Mouse (Mus musculus) c-Kit-negative CD71-positive TER-119-positive erythroid progenitor cells, embryonic 14.5 days (primary cell): ENCODE measurements around the gene Eif1ad.
"Not testable (repeated sequence)": the region's sequence is repeated elsewhere in the genome, so short reads cannot be mapped to it uniquely, and the experiment has no call there.

Experiments
- DNase-seq: peaks from one replicate; pipeline ENCODE4 v3.0.0-alpha.2; 2013; ENCODE audit warnings: low read depth, low spot score

Eif1ad gene

DNA sequence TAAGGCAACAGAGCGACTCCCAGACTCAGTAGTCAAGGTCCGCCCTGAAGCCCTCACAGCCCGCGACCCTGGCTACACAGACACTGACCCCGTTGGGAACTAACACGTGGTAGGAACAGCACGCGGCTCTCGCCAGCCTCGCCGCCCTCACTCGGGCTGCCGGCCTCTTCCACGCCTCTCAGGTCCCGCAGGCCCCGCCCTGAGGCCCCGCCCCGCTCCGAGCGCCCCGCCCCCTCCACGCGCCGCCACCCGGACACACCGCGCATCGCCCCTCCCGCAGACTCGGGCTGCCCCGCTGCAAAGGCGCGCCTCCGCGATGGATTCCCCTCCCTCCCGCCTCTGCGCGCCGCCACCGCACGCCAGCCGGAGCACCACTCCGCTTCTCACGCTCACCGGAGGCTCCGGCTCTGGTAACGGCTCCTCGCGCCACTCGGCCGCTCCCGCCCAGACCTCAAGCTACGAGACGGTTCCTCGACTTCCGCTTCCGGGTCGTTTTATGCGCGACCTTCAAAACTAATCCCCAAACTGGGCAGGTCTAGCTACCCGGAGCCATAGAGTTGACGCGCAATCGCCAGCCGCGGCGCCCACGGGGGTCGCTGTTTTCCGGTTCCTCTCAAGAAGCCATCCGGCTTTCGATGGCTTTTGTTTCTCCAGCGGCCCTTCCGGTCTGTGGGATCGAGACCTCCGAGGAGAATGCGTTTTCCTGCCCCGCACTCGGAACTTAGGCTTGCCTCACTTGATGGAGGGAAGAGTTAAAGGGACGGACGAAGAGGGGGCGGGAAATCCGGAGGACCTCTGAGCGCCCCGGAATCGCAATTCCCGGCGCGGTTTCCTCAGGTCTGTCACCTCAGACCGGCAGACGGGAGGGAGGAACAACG is at the start of gene Eif1ad:
Eif1ad (plus strand) TSS at position 567 of the 878 bp plus-strand sequence.
- DNase-seq, result peak; percentile 95

DNA sequence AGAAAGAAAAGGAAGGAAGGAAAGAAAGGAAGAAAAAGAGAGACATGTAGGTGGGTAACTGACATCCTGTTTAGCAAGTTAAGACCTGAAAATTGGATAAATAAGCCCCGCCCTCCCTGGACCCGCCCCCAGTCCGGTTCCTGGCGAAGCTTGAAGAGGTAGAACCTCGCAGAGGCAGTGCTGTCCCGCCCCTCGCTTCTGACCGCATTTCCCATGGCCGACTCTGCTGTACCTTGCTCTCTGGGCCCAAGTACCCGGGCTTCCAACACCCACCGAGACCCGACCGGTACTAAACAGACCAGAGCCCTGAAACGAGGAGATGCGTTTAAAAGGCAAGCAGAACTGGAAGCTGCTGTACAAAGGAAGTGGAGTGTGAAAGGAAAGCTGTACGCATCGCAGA is 42.7 kb upstream of the Eif1ad start:
- no peak for DNase-seq

DNA sequence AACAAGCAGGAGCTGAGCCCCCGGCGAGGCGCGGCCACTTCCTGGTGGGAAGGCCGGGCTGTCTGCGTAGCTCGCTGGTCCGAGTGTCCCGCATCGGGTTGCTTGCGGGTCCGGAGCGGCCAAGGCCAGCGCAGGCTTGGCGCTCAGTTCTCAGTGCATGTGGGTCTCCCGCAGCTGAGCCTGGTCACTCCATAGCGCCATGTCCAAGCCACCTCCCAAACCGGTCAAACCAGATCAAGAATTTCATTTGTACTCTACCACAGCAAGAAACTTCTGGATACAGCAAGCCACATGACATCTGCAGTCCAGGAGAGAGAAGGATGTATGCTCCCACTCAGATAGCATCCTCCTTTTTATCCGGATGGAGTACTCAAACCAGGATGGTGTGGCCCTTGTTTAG is 38.6 kb upstream of the Eif1ad start:
- DNase-seq, result no peak

DNA sequence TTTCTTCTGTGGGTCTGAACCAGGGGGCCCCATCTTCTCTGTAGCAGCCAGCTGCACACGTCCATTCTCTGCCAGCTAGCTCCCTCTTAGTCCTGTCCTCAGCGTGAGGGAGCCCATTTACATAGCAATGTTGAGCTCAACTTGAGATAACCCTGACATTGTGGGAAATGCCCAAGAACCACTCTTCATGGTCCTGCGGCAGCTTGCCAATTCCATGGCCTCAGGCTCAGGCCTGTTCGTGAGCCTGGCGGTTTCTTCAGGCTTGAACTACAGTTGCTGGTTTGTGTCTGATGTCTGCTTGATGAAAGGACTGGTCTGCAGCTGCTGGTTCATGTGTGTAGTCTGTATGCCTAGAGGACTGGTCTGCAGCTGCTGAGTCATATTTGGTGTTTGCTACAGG is 31.8 kb upstream of the Eif1ad start:
- DNase-seq, result no peak

DNA sequence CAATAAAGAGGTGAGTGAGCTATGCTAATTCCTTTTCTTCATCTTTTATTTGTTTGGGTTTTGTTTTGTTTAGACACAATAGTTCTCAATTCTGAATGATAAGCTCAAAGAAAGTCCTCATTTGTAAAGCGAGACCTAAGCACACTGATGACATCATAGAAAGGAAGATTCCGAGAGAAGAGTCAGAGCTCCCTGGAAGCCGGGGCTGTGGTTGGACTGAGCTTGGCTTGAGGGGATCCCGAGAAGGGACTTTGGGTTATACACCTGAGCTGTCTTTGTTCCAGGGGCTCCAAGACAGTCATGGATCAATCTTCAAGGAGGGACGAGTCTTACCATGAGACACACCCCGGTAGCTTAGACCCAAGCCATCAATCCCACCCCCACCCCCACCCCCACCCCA is 31.1 kb upstream of the Eif1ad start, which contains the start of gene Catsper1:
Catsper1 (plus strand) TSS at position 301 of the 400 bp plus-strand sequence.
- no peak for DNase-seq

DNA sequence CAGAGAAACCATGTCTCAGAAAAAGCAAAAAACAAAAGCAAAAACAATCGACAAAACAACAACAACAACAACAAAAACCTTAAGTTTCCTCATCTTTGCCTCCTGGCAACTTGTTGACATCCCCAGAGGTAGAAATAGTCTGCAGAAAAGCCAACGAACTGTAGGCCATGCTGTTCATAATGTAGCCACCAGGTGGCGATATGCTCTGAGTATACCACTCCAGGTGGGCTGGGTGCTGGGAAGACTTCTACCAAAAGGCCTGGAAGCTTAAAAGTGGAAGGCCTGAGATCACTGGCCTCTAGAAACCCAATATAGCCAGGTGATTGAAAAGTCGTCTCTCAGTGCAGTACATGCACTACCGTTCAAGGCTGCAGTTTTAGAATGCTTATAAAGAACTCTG is 28.6 kb upstream of the Eif1ad start:
- DNase-seq, result peak; percentile 54

DNA sequence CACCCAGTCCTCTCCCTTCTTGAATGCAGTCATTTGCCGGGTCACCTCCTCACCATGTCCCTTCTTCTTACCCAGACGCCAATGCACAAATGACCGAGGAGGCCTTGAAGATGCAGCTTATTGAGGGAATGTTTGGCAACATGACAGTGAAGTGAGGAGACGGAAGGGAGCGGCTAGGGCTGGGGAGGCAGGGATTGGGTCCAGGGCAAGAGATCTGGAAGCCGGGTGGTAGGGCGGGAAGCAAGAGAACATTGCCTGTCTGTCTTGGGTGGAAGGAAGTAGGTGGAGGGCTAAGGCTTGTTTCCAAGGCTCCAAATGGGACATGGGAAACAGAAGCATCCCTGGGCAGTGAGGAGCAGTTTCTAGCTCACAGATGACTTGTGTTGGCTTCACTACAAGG is 25.2 kb upstream of the Eif1ad start:
- DNase-seq, result no peak

DNA sequence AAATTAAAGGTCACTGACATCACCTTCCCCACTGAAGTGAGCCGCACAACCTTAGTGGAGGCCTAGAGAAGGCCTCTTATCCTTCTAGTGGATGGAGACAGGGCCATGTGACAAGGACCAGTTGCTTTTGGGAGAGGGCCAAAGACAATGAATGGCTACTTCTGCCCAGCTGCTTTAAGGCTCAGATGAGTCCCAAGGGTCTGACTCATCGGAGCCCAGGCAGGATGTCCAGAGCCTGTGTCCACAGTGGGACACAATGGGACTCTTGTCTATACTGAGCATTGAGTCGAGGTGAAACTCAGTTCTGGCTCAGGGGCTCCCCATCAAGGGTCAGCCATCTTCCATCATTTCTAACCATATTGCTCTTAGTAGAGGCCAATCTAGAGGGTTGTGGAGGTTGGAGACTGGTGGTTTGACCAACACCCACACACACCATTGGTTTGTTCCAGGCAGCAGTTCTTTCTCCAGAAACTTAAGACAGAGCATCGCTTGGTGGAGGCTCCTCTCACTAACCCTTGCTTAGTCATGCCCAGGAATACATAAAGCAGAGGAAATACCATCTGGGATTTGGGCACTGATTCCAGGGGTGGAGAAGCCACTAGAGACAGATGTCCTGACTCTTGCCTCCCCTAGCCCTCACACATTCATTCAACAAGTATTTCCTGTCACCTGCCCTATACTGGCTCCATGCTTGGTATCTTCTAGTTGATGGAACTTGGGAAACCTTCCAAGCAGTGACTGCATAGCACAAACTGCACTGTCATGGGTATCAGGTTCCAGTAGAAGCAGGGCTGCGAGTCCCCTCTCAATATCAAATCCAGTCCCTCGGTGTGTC is 21.0 kb upstream of the Eif1ad start:
- no peak for DNase-seq

DNA sequence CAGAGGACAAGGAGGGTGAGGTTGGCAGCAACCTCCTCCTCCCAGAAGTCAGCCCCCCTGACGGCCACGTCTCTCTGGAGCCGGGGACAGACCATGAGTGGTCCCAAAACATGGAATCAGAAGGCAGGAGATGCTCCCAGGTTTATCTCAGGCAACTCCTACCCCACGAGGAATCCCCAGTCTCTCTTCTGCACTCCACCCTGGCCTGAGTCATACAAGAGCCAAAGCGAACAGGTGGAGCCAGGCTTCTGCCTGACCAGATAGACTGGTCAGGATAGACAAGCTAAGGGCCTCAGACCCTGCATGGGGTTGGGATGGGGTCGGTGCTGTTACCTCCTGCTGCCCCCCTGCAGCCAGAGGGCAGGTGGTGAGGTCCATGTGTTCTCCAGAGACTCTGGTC is 18.5 kb upstream of the Eif1ad start:
- DNase-seq, result no peak

DNA sequence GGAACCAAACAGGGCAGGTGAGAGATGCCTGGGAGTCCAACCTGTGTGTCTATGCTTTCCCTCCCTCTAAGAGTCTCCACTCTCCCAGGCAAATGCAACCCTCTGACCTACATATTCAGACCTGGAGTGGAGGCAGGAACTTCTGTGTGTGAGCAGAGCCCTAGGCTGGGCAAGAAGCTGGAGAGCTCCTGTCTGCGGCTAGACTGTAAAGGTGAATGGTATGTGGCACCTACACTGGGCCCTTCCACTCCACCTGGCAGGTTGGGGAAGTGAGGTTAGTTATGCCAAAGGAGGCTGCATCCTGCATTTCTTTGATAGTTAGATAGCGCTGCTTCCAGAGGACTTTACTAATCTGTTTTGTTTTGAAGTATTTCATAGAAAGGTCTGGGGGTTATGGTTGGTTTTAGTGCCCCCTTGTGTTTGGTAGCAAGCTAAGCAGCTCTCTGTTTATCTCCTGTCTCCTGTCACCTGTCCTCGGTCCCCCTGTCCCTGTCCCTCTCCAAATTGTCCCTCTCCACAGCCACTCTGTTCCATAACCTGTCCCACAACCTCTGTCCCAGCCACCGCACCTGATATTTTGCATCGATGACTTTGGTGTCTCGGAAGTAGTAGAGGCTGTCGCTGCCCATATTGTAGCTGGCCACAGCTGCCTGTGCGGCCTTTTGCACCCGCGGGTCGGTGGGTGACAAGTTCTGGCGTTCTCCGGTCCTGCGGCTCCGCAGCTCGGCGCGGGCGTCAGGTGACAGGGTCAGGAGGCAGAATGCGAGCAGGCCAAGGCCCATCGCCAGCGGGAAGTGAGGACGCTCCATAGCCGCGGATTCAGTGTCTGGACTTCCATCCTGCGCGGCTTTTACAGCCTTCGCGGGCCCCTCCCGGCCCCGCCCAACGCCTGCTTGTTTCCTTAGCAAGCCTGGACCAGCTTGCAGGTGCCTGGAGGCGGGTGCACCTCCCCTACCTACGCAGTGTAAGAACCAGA is 17.7 kb upstream of the Eif1ad start:
- DNase-seq, result no peak

DNA sequence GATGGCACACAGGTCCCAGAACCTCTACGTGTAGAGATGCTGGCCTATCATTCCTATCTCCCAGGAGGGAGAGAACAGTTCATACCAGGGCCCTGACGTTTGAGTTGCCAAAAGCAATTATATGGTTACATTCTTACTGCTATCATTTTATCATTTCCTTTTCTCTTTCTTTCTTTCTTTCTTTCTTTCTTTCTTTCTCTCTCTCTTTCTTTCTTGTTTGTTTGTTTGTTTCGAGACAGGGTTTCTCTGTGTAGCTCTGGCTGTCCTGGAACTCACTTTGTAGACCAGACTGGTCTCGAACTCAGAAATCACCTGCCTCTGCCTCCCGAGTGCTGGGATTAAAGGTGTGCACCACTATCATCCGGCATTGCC is 17.1 kb upstream of the Eif1ad start, which contains the start of gene Cst6:
Cst6 (minus strand) TSS at position 73 of the 372 bp plus-strand sequence.
- DNase-seq, result not testable (repeated sequence)

DNA sequence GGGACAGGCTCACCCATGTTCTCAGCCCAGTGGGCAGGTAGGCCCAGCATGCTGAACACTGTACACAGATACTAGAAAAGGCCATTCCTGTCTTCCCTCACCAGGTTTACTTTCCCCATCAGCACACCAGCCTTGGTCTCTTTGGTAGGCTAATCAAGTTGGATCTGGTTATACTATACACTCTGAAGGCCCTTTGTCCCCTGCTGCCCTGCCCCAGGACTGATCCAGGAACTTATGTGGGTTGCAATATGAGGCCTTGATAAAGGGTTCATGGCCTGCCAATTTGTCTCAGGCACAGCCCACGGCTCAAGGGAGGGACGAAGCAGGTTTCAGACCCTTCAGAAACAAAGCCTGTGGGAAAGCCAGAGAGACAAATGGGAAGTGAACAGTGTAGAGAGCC is 12.9 kb upstream of the Eif1ad start:
- DNase-seq, result no peak

DNA sequence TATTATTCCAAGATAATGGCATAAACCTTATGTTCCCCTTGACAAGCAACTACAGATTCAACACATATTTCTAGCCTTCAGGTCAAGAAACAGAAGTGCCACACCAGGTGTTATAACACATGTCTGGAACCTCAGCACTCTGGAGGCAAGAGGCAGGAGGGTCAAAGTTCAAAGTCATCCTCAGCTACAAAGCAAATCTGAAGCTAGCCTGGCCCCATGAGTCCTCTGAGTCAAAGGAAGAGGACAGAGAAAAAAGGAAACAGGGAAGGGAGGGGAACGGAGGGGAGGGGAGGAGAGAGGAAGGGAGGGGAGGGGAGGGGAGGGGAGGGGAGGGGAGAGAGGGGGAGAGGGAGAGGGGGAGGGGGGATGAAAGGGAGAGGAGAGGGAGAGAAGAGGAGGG is 10.5 kb upstream of the Eif1ad start:
- no peak for DNase-seq

DNA sequence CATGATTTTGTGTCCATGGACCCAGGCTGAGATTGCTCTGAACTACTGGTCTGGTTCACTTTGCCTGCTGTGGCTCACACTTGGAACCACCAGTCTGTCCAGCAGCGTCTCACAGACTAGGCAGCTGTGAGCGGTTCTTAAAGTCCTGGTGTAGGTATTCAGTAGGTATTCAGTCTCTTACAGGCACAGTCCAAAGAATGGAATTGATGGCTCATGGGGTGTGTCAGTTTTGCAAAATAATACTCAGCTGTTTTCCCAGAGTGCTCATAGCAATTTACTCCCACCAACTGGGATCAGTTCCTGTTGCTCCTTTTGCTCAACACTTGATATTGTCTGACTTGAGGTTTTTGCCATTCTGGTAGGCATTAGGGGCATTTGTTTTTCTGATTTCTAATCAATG is 4.4 kb upstream of the Eif1ad start:
- no peak for DNase-seq

DNA sequence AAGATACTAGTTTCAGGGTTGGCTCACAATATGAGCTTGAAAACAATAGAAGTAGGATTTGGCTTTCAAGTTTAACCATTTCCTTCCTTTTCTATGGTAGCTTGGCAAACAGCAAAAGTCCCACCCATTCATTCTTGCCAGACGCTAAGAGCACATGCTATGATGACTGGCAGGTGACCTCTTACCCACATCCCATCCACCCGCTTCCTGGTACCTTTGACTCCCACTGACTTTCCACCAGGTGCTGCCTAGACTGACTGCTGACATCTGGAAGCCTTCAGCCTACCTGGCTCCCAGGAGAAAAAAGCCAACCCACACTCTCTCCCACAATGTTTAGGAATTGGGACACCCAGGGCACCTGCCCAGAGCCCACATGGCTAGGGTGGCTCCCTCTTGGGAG is 2.4 kb upstream of the Eif1ad start:
- DNase-seq, result no peak

DNA sequence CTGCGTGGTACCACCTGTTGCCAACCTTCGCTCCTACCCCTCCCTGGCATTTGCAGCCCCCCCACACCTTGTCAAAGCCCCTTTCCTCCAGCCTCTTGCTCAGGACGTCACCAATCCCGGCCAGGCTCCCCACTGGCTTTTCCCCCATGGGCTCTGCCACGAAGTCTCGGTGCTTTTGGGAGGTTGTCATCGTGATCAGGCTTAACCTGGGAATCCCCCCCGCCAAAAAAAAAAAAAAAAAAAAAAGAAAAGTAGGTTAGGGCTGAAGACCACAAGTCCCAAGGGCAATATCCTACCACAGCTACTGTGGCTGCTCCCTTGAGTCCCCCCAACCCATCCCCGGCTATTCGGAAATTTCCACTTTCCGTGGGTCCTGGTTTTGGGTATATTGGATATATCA is 790 bp upstream of the Eif1ad start:
- no peak for DNase-seq

DNA sequence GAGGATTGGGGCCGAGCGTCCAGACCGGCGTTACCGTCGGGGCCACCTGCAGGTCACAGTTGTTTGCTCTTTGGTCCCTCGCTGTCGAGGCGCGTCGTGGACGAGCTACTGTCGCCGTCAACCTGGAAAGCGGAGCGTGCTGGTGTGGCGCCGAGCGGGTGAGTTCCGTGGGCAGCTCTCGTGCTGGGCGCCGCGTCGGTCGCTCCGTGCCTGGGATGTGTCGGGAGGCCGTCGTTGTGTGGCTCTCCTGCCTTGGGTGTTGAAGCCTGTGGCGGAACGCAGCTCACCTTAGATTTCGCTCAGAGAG is 465 bp downstream of the Eif1ad start, which contains the start of gene Banf1:
Banf1 (minus strand) TSS at position 116 of the 307 bp plus-strand sequence.
- no peak for DNase-seq

DNA sequence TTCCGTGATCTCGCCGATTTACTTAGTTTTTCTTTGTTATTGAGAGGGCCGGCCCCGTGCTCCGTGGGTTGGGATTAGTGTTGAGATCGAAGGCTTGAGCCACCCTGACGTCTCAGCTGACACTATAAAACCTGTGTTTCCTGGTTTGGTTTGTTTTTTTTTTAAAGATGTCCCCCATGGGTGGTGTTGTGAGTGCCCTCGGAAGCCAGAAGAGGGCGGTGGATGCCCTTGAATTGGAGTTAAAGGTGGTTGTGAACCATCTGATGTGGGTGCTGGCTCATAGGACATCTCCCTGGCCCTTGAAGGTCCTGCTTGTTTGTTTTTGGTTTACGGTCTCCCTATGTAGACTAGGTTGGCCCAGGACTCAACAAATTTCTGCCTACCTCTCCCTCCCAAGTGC is 914 bp downstream of the Eif1ad start:
- no peak for DNase-seq

DNA sequence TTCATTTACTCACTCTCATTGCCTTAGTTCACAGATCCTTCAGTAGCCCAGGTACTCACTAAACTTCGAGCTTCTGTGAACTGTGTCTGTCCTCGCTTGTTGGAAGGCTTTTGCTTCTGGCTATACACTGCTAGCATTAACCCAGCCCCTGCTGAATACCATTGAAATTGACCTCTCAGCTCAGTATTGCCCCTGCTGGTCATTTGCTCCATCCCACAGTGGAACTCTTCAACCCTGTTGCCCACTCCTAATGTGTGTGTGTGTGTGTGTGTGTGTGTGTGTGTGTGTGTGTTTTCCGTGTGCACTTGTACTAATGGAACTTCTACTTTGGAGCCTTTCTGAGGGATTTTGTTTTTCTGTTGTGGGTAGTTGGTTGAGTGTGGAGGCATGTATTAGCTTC is 4.4 kb downstream of the Eif1ad start:
- DNase-seq, result no peak

DNA sequence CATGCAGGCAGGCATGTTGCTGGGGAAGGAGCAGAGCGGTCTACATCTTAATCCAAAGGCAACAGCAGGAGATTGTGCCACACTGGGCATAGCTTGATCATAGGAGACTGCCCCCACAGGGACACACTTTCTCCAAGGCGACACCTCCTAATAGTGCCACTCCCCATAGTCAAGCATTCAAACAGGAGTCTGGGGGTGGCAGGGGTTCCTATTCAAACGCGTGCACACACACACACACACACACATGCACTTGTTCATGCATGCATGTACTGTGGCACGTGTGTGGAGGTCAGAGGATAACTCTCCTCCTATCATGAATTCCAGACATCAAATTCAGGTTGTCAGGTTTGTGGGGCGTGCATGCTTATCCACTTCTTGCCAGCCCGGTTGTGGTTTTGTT is 6.2 kb downstream of the Eif1ad start:
- DNase-seq, result no peak

DNA sequence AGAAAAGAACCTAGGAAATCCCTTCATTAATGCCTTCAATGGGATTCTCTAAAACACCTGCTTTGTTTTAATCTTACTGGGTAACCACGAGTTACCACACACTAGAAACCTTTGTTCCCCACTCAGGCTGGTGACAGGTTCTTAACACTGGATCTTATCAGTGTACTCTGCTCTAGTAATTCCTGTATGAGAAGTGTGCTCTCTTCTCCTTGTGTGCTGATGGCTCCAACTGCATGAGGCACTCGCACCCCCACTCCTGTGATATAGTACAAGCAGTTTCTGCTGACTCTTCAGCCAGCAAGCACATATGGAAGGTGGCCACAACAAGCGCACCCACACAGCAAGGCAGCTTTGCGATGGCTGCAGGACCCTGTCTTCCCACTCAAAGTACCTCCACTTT is 7.6 kb downstream of the Eif1ad start:
- no peak for DNase-seq

DNA sequence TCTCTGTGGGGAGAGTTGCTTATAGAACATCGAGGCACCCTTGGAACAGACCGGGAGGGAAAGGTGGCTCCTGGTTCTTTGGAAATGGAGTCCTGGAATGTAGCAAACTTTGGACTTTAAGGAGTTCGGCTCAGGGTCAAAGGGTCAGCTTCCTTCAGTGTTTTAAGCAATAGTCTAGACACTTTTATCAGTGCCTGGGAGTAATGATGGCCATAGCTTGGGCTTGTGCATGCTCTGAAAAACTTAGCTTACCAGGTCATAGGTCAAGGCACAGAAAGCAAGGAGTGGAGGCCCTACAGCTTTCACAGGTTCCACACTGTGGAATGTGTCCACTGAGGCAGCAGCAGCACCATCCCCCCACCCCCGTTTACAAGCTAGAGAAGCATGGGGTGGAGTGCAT is 8.2 kb downstream of the Eif1ad start:
- DNase-seq, result no peak
